Mouse (Mus musculus) kidney, postnatal 4 days (tissue): ENCODE results near the gene Actl10.

Source experiments
- DNase-seq, 2 experiments: peaks; one replicate each; pipeline ENCODE4 v3.0.0; 2021; ENCODE audit warnings: mixed read lengths in 2 of 2

Gene Actl10

DNA sequence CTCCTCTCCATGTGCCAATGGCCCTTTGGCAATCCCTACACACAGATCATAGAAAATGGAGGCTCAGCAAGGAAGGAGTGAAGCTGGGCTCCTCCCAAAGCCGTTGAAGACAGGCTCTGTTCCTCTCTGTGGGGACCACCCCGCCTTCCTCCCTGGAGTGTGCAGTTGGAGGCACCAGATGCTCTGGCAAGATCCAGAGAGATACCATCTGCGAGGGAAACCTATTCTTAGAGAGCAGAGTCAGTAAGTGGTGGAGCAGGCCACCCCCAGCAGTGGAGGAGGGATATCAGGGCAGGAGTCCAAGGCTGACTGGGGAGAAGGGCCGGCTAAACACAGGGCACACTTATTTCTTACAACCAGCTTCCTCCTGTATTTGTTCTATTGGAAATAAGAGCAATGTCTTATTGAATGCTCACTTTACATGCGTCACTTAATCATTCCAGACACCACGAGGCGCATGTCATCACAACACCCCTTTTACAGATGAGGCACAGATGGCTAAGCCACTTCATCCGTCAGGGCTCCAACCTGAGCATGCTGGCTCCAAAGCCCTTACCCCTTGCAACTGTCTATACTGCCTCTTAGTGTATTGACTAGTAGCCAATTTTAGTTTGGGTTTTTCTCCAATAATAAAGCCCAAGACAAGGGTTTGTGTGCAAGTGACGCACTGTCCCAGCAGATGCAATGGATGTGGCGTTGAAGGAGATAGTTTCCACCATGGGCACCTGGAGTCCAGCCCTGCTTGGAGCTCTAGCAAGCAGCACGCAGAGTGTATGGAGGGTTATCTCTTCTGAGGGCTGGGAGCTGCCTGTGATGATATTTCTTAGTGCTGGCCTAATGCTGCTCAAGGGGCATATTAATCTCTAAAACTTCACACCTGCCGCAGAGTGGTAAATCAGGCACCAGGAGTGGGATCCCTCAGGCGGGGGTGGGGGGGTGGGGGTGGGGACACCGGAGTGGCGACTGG is 32.6 kb downstream of the Actl10 start:
- no peak for DNase-seq

DNA sequence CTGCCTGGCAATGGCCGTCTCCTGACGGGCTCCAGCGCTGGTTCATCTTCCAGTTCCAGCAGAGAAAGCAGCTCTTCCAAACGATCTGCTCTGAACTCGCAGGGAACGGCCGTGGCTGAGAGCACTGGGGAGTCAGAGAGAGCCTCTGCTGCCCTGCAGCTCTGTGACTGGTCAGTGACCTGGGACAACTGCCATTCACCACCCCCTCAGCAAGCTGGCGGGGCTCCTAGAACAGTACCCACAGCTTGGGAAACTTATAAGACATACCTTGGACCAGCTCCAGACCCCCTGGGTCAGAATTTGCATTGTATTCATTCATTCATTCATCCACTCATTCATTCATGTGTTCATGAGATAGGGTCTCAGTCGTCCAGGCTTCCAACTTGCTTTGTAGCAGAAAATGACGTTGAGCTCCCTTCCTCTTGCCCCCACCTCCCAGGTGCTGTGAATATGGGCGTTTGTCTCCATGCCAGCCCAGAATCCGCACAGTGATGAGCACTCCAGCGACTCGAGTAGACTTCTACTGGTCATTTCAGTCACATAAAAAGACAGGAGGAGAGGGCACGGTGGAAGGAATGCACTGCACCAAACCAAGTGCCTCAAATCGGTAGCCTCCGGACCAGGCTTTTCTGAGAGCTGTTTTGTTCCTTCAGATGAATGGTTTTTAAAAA is 33.5 kb downstream of the Actl10 start:
- no peak for DNase-seq

DNA sequence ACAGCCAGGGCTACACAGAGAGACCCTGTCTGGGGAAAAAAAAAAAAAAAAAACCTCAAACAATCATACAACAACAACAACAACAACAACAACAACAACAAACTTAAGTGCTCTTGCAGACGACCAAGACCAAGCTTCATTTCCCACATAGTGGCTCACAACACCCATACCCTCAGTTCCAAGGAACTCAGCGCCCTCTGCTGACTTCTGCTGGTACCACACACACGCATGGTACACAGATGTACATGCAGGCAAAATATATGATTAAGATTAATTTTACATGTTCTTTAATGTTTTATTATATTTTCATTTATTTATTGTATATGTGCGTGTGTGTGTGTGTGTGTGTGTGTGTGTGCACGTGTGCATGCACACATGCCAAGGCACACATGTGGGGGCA is 34.8 kb downstream of the Actl10 start:
- DNase-seq: peak; percentile 74

DNA sequence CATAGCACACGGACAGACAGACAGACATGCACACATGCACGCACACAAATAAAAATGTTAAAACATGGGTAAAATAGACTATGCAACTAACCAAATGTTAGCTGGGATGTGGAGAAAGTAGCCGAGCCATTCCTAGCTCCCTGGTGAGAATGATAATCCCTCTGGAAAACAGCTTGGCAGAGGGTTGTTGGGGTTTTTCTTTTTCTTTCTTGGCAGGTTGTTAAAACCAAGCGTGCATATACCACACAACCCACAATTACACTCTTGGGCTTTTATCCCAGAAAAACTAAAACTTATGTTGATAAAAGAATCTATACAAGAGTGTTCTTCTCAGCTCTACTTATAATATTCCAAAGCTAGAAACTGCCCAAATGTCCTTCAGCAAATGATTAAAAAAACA is 37.5 kb downstream of the Actl10 start:
- no peak for DNase-seq

DNA sequence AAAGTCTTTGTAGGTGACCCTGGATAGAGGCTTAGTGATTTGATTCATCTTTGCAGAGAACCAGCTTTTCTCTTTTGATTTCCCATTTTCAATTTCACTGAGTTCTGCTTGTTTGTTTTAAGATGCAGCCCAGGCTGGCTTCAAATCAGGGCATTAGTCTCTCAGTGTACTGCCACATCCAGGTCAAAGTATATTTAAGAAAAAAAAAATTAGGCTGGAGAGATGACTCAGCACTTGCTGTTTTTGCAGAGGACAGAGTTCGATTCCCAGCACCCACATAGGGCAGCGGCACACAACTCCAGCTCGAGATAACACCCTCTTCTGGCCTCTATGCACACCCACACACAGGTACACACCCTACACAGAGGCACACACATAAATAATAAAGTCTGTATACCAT is 39.7 kb downstream of the Actl10 start:
- DNase-seq: no peak

DNA sequence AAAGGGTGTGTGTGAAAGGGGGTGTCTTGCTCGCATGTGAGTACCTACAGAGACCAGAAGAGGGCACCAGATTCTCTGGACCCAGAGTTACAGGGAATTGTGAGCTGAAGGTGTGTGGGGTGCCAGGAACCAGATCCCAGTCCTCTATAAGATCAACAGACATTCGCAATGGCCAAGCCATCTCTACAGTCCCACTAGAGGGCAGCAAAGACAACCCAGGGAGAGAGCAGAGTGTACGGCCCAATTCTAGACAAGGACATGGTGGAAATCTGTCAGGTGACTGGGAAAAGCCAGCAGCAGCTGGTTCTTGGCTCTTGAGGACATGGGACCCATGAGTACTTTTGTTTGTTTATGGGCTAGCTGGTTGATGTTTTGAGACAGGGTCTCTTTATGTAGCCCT is 41.4 kb downstream of the Actl10 start:
- peak in 1 of 2 experiments; percentile 47 for DNase-seq

DNA sequence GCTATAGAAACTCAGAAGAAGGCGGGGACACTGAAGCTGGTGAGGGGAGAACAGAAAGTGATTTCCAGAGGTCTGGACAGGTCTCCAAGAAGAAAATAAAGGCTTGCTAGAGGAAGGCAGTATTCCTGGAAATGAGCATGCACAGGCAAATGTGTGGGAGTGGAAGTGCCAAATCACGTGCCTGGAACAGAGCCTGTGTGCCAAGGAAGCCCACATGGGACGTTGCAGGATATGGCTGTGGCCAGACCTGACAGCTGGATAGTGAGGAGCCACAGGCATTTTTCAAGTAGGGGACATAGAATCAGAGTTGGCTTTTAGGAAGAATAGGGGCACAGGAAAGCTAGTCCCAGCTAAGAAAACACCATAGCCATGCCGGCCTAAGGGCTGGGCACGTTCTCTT is 44.2 kb downstream of the Actl10 start:
- no peak for DNase-seq

DNA sequence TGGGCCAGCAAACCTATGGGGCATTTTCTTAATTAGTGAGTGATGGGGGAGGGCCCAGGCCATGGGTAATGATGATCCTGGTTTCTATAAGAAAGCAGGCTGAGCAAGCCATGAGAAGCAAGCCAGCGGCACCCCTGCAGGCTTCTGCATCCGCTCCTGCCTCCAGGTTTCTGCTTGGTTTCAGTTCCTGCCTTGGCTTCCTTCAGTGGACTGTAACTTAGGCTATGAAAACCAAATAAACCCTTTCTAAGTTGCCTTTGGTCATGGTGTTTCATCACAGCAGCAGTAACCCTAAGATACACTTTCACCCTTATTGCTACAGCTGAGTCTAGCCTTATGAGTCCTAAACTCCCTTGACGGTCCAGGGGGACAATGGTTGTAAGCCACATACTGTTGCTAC is 45.8 kb downstream of the Actl10 start:
- DNase-seq: no peak

DNA sequence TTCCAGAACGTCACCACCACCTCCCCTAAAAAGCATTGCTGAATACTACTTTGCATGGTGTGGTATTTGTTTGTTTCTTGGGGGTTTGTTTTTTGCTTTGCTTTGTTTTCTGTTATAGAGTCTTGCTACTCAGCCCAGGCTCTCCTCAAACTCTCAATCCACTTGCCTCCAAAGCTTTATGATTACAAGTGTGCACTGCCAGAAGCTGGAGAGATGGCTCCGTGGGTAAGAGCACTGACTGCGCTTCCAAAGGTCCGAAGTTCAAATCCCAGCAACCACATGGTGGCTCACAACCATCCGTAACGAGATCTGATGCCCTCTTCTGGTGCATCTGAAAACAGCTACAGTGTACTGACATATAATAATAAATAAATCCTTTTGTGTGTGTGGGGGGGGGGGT is 49.0 kb downstream of the Actl10 start:
- no peak for DNase-seq

DNA sequence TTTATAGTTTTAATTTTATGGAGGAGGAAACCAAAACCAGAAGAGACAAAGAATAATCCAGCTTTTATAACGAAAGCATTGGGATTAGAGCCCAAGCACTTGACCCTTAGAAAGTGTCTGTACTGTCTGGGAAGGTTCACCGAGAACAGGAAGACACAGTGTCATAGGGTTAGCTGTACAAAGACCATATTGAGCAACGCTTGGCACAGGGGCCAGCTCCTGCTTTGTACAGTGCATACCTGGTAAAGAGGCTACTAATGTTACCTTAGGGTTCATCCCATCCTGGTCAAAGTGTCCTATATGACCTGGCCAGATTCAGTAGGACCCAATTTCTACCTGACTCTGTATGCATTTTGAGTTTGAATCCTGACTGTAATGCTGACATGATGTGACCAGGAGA is 49.7 kb downstream of the Actl10 start:
- no peak for DNase-seq
